Mouse (Mus musculus) skeletal muscle tissue, adult 2 months (tissue): ENCODE measurements around the gene Srxn1.

Experiments used
- DNase-seq: peaks from one replicate; pipeline ENCODE4 v3.0.0-alpha.2; 2012; ENCODE audit warnings: low read depth, low spot score

The Srxn1 gene

GRCm38 (mm10) chr2:152156471-152156870 lies 51.2 kb downstream of the Srxn1 start:
- DNase-seq, result no peak

GRCm38 (mm10) chr2:152159487-152159886 lies 54.2 kb downstream of the Srxn1 start:
- DNase-seq, result no peak
